Mouse (Mus musculus) liver, embryonic 14.5 days (tissue): ENCODE measurements around the gene Ccdc3. TPM values are rescaled to one million over a fixed set of nuclear protein-coding genes. Genes with fewer than 3 reads are reported as not detected.

ENCODE experiments used
- ATAC-seq: fragments of 200-750 bp; cut with Nextera tagmentation; 2 replicates; pipeline ENCODE4 v1.8.0; 2017; ENCODE audit warnings: moderate number of reproducible peaks, mild to moderate bottlenecking, moderate library complexity; ENCODE audit not compliant: insufficient read depth
- DNase-seq, 3 experiments: peaks; one replicate each; pipeline ENCODE4 v3.0.0-alpha.2; 2012 to 2013; ENCODE audit warnings: low read depth in 3 of 3, low spot score in 3 of 3
- H3K27ac ChIP-seq: fragments of 300-500 bp; sonication (generic); 2 replicates; pipeline ENCODE4 v1.5.1; 2014; ENCODE audit warnings: moderate library complexity, mild to moderate bottlenecking, control low read depth, inconsistent platforms
- H3K27me3 ChIP-seq: fragments of 300-500 bp; sonication (generic); 2 replicates; pipeline ENCODE4 v1.6.1; 2014; ENCODE audit warnings: mild to moderate bottlenecking, low read length, moderate library complexity; ENCODE audit not compliant: control insufficient read depth, insufficient read depth
- H3K36me3 ChIP-seq: fragments of 300-500 bp; sonication (generic); replicated peaks from 2 replicates; pipeline ENCODE4 v1.6.1; 2014; ENCODE audit warnings: low read depth; ENCODE audit not compliant: control insufficient read depth, insufficient read depth
- H3K4me1 ChIP-seq, 2 experiments: fragments of 200-500 bp in 1 of 2; fragments of 300-500 bp in 1 of 2; sonication (generic) in 1 of 2; replicated peaks; 2 replicates each; pipeline ENCODE4 v1.6.1; 2012 to 2014; ENCODE audit warnings: antibody characterized with exemption in 1 of 2, inconsistent platforms in 1 of 2, low read length in 1 of 2; ENCODE audit not compliant: control insufficient read depth in 2 of 2, insufficient read depth in 2 of 2
- H3K4me2 ChIP-seq: fragments of 300-500 bp; sonication (generic); 2 replicates; pipeline ENCODE4 v1.6.1; 2014; ENCODE audit warnings: low read depth, mild to moderate bottlenecking, control low read depth, moderate library complexity
- H3K4me3 ChIP-seq, 2 experiments: fragments of 200-500 bp in 1 of 2; fragments of 300-500 bp in 1 of 2; sonication (generic) in 1 of 2; 2 replicates each; pipeline ENCODE4 v1.5.1; 2012 to 2014; ENCODE audit warnings: low read depth in 2 of 2, low read length in 2 of 2, mild to moderate bottlenecking in 2 of 2, control low read depth in 1 of 2, inconsistent platforms in 1 of 2, moderate library complexity in 1 of 2; ENCODE audit not compliant: insufficient read depth in 1 of 2
- H3K9ac ChIP-seq: fragments of 300-500 bp; sonication (generic); replicated peaks from 2 replicates; pipeline ENCODE4 v1.6.1; 2014; ENCODE audit warnings: mild to moderate bottlenecking, control low read depth, moderate library complexity
- H3K9me3 ChIP-seq: fragments of 300-500 bp; sonication (generic); 2 replicates; pipeline ENCODE4 v1.6.1; 2016; ENCODE audit warnings: low read length, mixed read lengths; ENCODE audit not compliant: control insufficient read depth
- CTCF ChIP-seq: IDR thresholded peaks from 2 replicates; pipeline ENCODE4 v1.5.1; 2016; ENCODE audit warnings: antibody characterized with exemption, low read depth, control low read depth
- EP300 ChIP-seq: IDR thresholded peaks from 2 replicates; pipeline ENCODE4 v1.6.1; 2016; ENCODE audit warnings: antibody characterized with exemption, low read depth
- WGBS: fragments of 180-500 bp; shearing (Covaris S2); extraction: QIAGEN DNeasy Blood & Tissue Kit; methylation state at CpG from one replicate; pipeline ENCODE4 v1.1.7; 2014; ENCODE audit not compliant: insufficient replicate concordance; 5-methylcytosine and 5-hydroxymethylcytosine counted together
- polyA plus RNA-seq, 2 experiments: library from polyadenylated mRNA; depleted of rRNA in 1 of 2; stranded (reverse) in 1 of 2; unstranded in 1 of 2; fragments of >200 nt; fragmentation: Nextera tagmentation in 1 of 2; extraction: Ambion mirVana in 1 of 2; gene quantifications; 2 replicates each; pipeline versions ENCODE4 v1.2.1 to v1.2.3; 2012 to 2014

Gene Ccdc3
- polyA plus RNA-seq, 2 experiments = 2.7 to 3.0 TPM

GRCm38 (mm10) chr2:5116856-5117532 is 20.6 kb upstream of the Ccdc3 start:
- no peak overlapping the region for H3K4me3 ChIP-seq
- H3K27ac ChIP-seq = no peak overlapping the region
- H3K36me3 ChIP-seq = no peaks in the 10 kb centered on the region
- WGBS = 36% methylated on average over 5 of the region's 5 CpGs
- H3K27me3 ChIP-seq = no peaks in the 10 kb centered on the region; the same call in 1 of the 2 replicates
- no peak for DNase-seq
- H3K4me2 ChIP-seq = no peak overlapping the region
- no peaks in the 10 kb centered on the region for H3K9me3 ChIP-seq
- H3K4me1 ChIP-seq = no peaks in the 10 kb centered on the region
- ATAC-seq = no peak
- no peak overlapping the region for H3K9ac ChIP-seq
- no peak for TF ChIP-seq EP300
- no peak for TF ChIP-seq CTCF

GRCm38 (mm10) chr2:5125506-5125905 is 12.1 kb upstream of the Ccdc3 start:
- no peak overlapping the region for H3K27ac ChIP-seq
- WGBS = 7% methylated on average over 6 of the region's 6 CpGs
- H3K27me3 ChIP-seq = no peaks in the 10 kb centered on the region
- no peak overlapping the region for H3K9ac ChIP-seq
- H3K4me1 ChIP-seq = 0 out of 4 replicates have a peak, but pooled peaks cover 0 to 1% of the 10 kb centered on the region in 2 experiments
- H3K9me3 ChIP-seq = no peaks in the 10 kb centered on the region
- no peak overlapping the region for H3K4me2 ChIP-seq
- no peak overlapping the region for H3K4me3 ChIP-seq
- H3K36me3 ChIP-seq = no peaks in the 10 kb centered on the region
- DNase-seq = no peak
- ATAC-seq = peak; percentile 21; the same call in 1 of the 2 replicates
- TF ChIP-seq CTCF (no peak), EP300 (no peak)

- 62% methylated on average over 5 of the region's 5 CpGs for WGBS
- no peaks in the 10 kb centered on the region for H3K9me3 ChIP-seq
- no peak overlapping the region for H3K27ac ChIP-seq
- DNase-seq = no peak
- no peaks in the 10 kb centered on the region for H3K27me3 ChIP-seq
- H3K4me1 ChIP-seq = 0 out of 4 replicates have a peak, but pooled peaks cover 0 to 1% of the 10 kb centered on the region in 2 experiments
- no peak overlapping the region for H3K4me3 ChIP-seq
- no peak overlapping the region for H3K9ac ChIP-seq
- no peaks in the 10 kb centered on the region for H3K36me3 ChIP-seq
- no peak for TF ChIP-seq CTCF
- no peak for TF ChIP-seq EP300
- no peak overlapping the region for H3K4me2 ChIP-seq
- no peak for ATAC-seq
Measured at GRCm38 (mm10) chr2:5127369-5127768, 10.2 kb upstream of the Ccdc3 start.

GRCm38 (mm10) chr2:5129099-5129498 is 8.5 kb upstream of the Ccdc3 start:
- 30% methylated on average over 3 of the region's 3 CpGs for WGBS
- H3K4me1 ChIP-seq = 0 out of 4 replicates have a peak, but pooled peaks cover 0 to 1% of the 10 kb centered on the region in 2 experiments
- no peak overlapping the region for H3K27ac ChIP-seq
- no peaks in the 10 kb centered on the region for H3K9me3 ChIP-seq
- H3K36me3 ChIP-seq = no peaks in the 10 kb centered on the region
- DNase-seq (no peak), ATAC-seq (no peak)
- H3K4me3 ChIP-seq = no peak overlapping the region
- no peak overlapping the region for H3K4me2 ChIP-seq
- H3K27me3 ChIP-seq = no peaks in the 10 kb centered on the region
- TF ChIP-seq CTCF (no peak), EP300 (no peak)
- H3K9ac ChIP-seq = no peak overlapping the region

GRCm38 (mm10) chr2:5132046-5132445 is 5.5 kb upstream of the Ccdc3 start:
- Histone ChIP-seq H3K4me2 (no peak overlapping the region), H3K27me3 (peaks cover 9% of the 10 kb centered on the region), H3K36me3 (no peaks in the 10 kb centered on the region), H3K4me1 (no peaks in the 10 kb centered on the region), H3K9ac (no peak overlapping the region), H3K27ac (no peak overlapping the region), H3K4me3 (no peak overlapping the region), H3K9me3 (no peaks in the 10 kb centered on the region)
- ATAC-seq = no peak
- TF ChIP-seq EP300 = no peak
- no peak for TF ChIP-seq CTCF
- whole genome bisulfite sequencing = 60% methylated on average over 4 of the region's 4 CpGs
- DNase-seq = no peak
